Comparison of ENCODE assay signal across 15 mouse cellular contexts in genomic region chr7:106761008-106761407, GRCm38 (mm10). TPM values are rescaled to one million over a fixed set of nuclear protein-coding genes. Genes with fewer than 3 reads are reported as not detected.
DNase-seq lines count a peak whose midpoint lies in the region; TF ChIP-seq lines count a peak whose summit lies in the region.
"Not testable (repeated sequence)": the region's sequence is repeated elsewhere in the genome, so short reads cannot be mapped to it uniquely, and the experiment has no call there.
"Had no signal": no experiment of that assay in that cellular context is flagged by ENCODE, and none has a peak within 500 bp of the region (broad histone marks: within the 10 kb centered on the region; RNA-seq: fewer than 3 reads in every experiment).

No protein-coding gene starts in this region.

- H3K4me3 ChIP-seq in ES-E14 (ENCODE audit: insufficient read depth in 1 of 2, low read depth in 1 of 2, low read length in 2 of 2, poor library complexity in 1 of 2, severe bottlenecking in 1 of 2): not testable (repeated sequence)

- H3K27ac ChIP-seq in ES-E14 (ENCODE audit: insufficient read depth, low read depth, low read length, poor library complexity, severe bottlenecking): not testable (repeated sequence)

- H3K9me3 ChIP-seq in ES-E14 (ENCODE audit: control insufficient read depth, insufficient read depth, low read depth, low read length): not testable (repeated sequence)

- DNase-seq in ES-CJ7 (ENCODE audit: low read depth, low spot score): peak; percentile 55
- DNase-seq in ES-E14 (ENCODE audit: low read depth, low spot score): peak; percentile 24
- peak; percentile 84 for DNase-seq in R1 (ENCODE audit: low read depth, low spot score)
- peak; percentile 74 for DNase-seq in ZHBTc4 (ENCODE audit: low read depth, low spot score)

- H3K9ac ChIP-seq in ES-E14 (ENCODE audit: insufficient read depth, low read depth, low read length, poor library complexity, severe bottlenecking): not testable (repeated sequence)

- not testable (repeated sequence) for H3K4me1 ChIP-seq in ES-E14 (ENCODE audit: control insufficient read depth in 2 of 2, insufficient read depth in 2 of 2, low read length in 2 of 2, poor library complexity in 1 of 2)

- in situ Hi-C loops in ES-E14 (cut with MboI; ENCODE audit: low sequenced_read_pairs in 2 of 2, unreplicated experiment in 2 of 2): not testable (repeated sequence)

- not testable (repeated sequence) for H3K36me3 ChIP-seq in ES-E14 (ENCODE audit: control insufficient read depth, insufficient read depth, low read length, poor library complexity, severe bottlenecking)

TF ChIP-seq in ES-E14, 5 proteins besides CTCF, POLR2A, EP300 and RAD21:
- peak; percentile 25; the same call in 1 of the 2 replicates for TF ChIP-seq CHD2 (IDR thresholded peaks at IDR 0.05; ENCODE audit: low read depth, low read length)

RNA-seq across cellular contexts. Expression of gene Olfr698, which starts 5.8 kb away (rescaled TPM):
- not detected in 2 replicates for total RNA-seq in ES-E14 (2012; rRNA removed)
- total RNA-seq: adrenal gland, adult 18-20 months; adrenal gland, adult 2 months; adrenal gland, adult 8-10 months; adrenal gland, postnatal 10 days; adrenal gland, postnatal 14 days; adrenal gland, postnatal 25 days; adrenal gland, postnatal 36 days; adrenal gland, postnatal 4 days; CH12.LX; MEL had no signal

RNA-seq across cellular contexts. Expression of gene Olfr697, which starts 18.8 kb away (rescaled TPM):
- total RNA-seq in ES-E14 (2012; rRNA removed): not detected in 2 replicates
- total RNA-seq: adrenal gland, adult 18-20 months; adrenal gland, adult 2 months; adrenal gland, adult 8-10 months; adrenal gland, postnatal 10 days; adrenal gland, postnatal 14 days; adrenal gland, postnatal 25 days; adrenal gland, postnatal 36 days; adrenal gland, postnatal 4 days; CH12.LX; MEL had no signal

RNA-seq across cellular contexts. Expression of gene Olfr699, which starts 32.0 kb away (rescaled TPM):
- 0.42 and 0.49 TPM in 2 replicates for total RNA-seq in ES-E14 (2012; rRNA removed)
- total RNA-seq: adrenal gland, adult 18-20 months; adrenal gland, adult 2 months; adrenal gland, adult 8-10 months; adrenal gland, postnatal 10 days; adrenal gland, postnatal 14 days; adrenal gland, postnatal 25 days; adrenal gland, postnatal 36 days; adrenal gland, postnatal 4 days; CH12.LX; MEL had no signal

RNA-seq across cellular contexts. Expression of gene Olfr695, which starts 44.8 kb away (rescaled TPM):
- not detected in 2 replicates for total RNA-seq in ES-E14 (2012; rRNA removed)
- total RNA-seq: adrenal gland, adult 18-20 months; adrenal gland, adult 2 months; adrenal gland, adult 8-10 months; adrenal gland, postnatal 10 days; adrenal gland, postnatal 14 days; adrenal gland, postnatal 25 days; adrenal gland, postnatal 36 days; adrenal gland, postnatal 4 days; CH12.LX; MEL had no signal

RNA-seq across cellular contexts. Expression of gene Olfr700, which starts 47.6 kb away (rescaled TPM):
- not detected in 2 replicates for total RNA-seq in ES-E14 (2012; rRNA removed)
- total RNA-seq: adrenal gland, adult 18-20 months; adrenal gland, adult 2 months; adrenal gland, adult 8-10 months; adrenal gland, postnatal 10 days; adrenal gland, postnatal 14 days; adrenal gland, postnatal 25 days; adrenal gland, postnatal 36 days; adrenal gland, postnatal 4 days; CH12.LX; G1E; MEL had no signal

Comparison
In these comparisons a context has a peak if more than half of its experiments do, and no peak if none do; other contexts are left out.
1. DNase-seq: peak in every context shown above with its lines; median percentile 84 in R1; 74 in ZHBTc4; 55 in ES-CJ7; 24 in ES-E14.